Mouse (Mus musculus): ENCODE measurements at regions not wholly inside any gene's neighbourhood (a gene's known extent, or its start where the extent isn't known, plus 50 kb on each side); places are given as distances from the start of the nearest gene placed in this dataset.

DNA sequence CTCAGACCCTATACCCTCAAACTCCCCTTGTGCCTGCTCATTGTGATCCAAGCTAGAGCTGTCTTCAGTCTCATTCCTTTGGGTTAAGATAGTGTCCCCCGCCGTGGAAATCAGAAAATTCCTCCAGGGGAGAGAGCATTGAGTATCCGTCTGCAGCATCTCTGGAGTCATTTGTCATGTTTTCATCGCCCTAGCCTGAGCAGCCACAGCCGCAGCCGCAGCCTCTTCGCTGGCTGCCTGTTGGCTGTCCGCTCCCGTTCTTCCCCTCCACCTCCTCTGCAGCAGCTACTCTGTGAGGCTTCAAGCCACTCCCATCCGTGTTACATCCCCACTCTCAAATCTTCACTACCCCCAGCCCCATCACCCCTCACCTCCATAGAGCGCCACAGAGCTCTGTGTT is 255.1 kb downstream of the Clic5 start:
- H3K79me2 ChIP-seq (replicated peaks; ENCODE audit: control insufficient read depth, extremely low read depth, insufficient read depth, poor library complexity, severe bottlenecking) = no peaks in the 10 kb centered on the region
- in situ Hi-C loops (cut with MboI; ENCODE audit: low pct_ligation_motif_present, low pct_unique_long_range_greater_than_20kb, low sequenced_read_pairs) (loop anchor here (25.0 kb wide), 2 partner anchors 181 to 944 kb away; no protein-coding TSS in a partner anchor), dilution Hi-C loops (cut with MboI; ENCODE audit: extremely low pct_ligation_motif_present, extremely low pct_unique_long_range_greater_than_20kb, low sequenced_read_pairs) (no loop called here)
- TF ChIP-seq KAT2A (IDR thresholded peaks at IDR 0.05; ENCODE audit: insufficient replicate concordance, low read length) (no peak), SMC3 (IDR thresholded peaks at IDR 0.05; ENCODE audit: low read depth, low read length) (no peak), MAZ (IDR thresholded peaks at IDR 0.05; ENCODE audit: low read depth, low read length) (no peak), TCF12 (IDR thresholded peaks at IDR 0.05; ENCODE audit: low read depth, low read length) (no peak), ZKSCAN1 (IDR thresholded peaks at IDR 0.05; ENCODE audit: borderline replicate concordance, low read depth, low read length) (no peak), TBP (conservative IDR thresholded peaks at IDR 0.05; ENCODE audit: low read depth, low read length) (no peak), HCFC1 (IDR thresholded peaks at IDR 0.05; ENCODE audit: low read depth, low read length) (no peak), ZMIZ1 (IDR thresholded peaks at IDR 0.05; ENCODE audit: low read depth, low read length) (no peak), ETS1 (conservative IDR thresholded peaks at IDR 0.05; ENCODE audit: low read depth, low read length) (no peak), E2F4 (IDR thresholded peaks at IDR 0.05; ENCODE audit: insufficient replicate concordance, low read depth, low read length) (no peak), IRF4 (IDR thresholded peaks at IDR 0.05; ENCODE audit: low read depth, low read length) (no peak)
- H3K9me3 ChIP-seq (replicated peaks; ENCODE audit: low read length) = peaks cover 5% of the 10 kb centered on the region
- no peak overlapping the region for H3K27ac ChIP-seq (ENCODE audit: insufficient read depth, low read depth)
- H3K4me2 ChIP-seq (ENCODE audit: insufficient read depth, low read depth, poor library complexity, severe bottlenecking) = no peak overlapping the region
- no peak overlapping the region for H3K4me3 ChIP-seq (replicated peaks in 1 of 3; ENCODE audit: low read depth in 2 of 3, low read length in 2 of 3, poor library complexity in 1 of 3)
- H3K27me3 ChIP-seq (replicated peaks) = peaks cover 2% of the 10 kb centered on the region
- H3K4me1 ChIP-seq (ENCODE audit: control insufficient read depth in 1 of 2, insufficient read depth in 2 of 2) = no peaks in the 10 kb centered on the region
- DNase-seq (ENCODE audit: extremely low read depth) = no peak
- H3K9ac ChIP-seq (ENCODE audit: insufficient read depth, low read depth) = no peak overlapping the region
- no peaks in the 10 kb centered on the region for H3K36me3 ChIP-seq (replicated peaks in 1 of 2; ENCODE audit: control insufficient read depth in 1 of 2, insufficient read depth in 1 of 2, low read length in 1 of 2)

DNA sequence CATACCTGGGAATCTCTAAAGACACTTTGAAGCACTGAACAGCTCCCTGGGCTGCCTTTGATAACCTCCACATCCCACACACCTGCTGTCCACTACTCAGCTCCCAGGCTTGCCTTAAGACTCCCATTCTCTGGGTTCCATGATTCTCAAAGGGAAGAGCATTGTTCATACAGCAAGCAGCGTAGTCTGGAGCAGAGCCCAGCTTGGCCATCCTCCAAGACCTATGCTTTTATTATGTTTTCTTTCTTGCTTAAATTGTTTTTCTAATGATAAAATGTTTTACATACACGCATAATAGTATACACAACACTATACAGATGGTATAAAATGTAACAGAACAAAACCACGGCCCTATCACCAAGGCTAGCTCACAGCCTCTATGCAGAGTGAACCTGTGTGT is 257.0 kb downstream of the Clic5 start:
- dilution Hi-C loops (cut with MboI; ENCODE audit: extremely low pct_ligation_motif_present, extremely low pct_unique_long_range_greater_than_20kb, low sequenced_read_pairs) = no loop called here
- no peak overlapping the region for H3K9ac ChIP-seq (ENCODE audit: insufficient read depth, low read depth)
- no peaks in the 10 kb centered on the region for H3K36me3 ChIP-seq (replicated peaks in 1 of 2; ENCODE audit: control insufficient read depth in 1 of 2, insufficient read depth in 1 of 2, low read length in 1 of 2)
- H3K27ac ChIP-seq (ENCODE audit: insufficient read depth, low read depth) = no peak overlapping the region
- H3K4me2 ChIP-seq (ENCODE audit: insufficient read depth, low read depth, poor library complexity, severe bottlenecking) = no peak overlapping the region
- H3K27me3 ChIP-seq (replicated peaks) = peaks cover 2% of the 10 kb centered on the region
- in situ Hi-C loops (cut with MboI; ENCODE audit: low pct_ligation_motif_present, low pct_unique_long_range_greater_than_20kb, low sequenced_read_pairs) = loop anchor here (25.0 kb wide), 2 partner anchors 183 to 942 kb away; no protein-coding TSS in a partner anchor
- H3K4me3 ChIP-seq (replicated peaks in 1 of 3; ENCODE audit: low read depth in 2 of 3, low read length in 2 of 3, poor library complexity in 1 of 3) = no peak overlapping the region
- TF ChIP-seq USF1 (IDR thresholded peaks at IDR 0.05; ENCODE audit: low read depth, low read length) (no peak), CHD1 (IDR thresholded peaks at IDR 0.05; ENCODE audit: low read depth, low read length) (no peak), ZNF384 (IDR thresholded peaks at IDR 0.05; ENCODE audit: low read depth, low read length) (no peak), MAX (IDR thresholded peaks at IDR 0.05; ENCODE audit: low read length) (no peak), JUND (conservative IDR thresholded peaks at IDR 0.05; ENCODE audit: low read depth, low read length) (no peak), USF2 (conservative IDR thresholded peaks at IDR 0.05; ENCODE audit: low read depth, low read length) (no peak)
- H3K4me1 ChIP-seq (ENCODE audit: control insufficient read depth in 1 of 2, insufficient read depth in 2 of 2) = no peaks in the 10 kb centered on the region
- no peak for DNase-seq (ENCODE audit: extremely low read depth)
- no peaks in the 10 kb centered on the region for H3K79me2 ChIP-seq (replicated peaks; ENCODE audit: control insufficient read depth, extremely low read depth, insufficient read depth, poor library complexity, severe bottlenecking)
- H3K9me3 ChIP-seq (replicated peaks; ENCODE audit: low read length) = peaks cover 5% of the 10 kb centered on the region
